Mouse (Mus musculus): ENCODE measurements around the gene Zfp940. TPM values are rescaled to one million over a fixed set of nuclear protein-coding genes. Genes with fewer than 3 reads are reported as not detected.

Zfp940 gene
- polyA plus RNA-seq, 1 experiment, result 1.0 TPM

DNA sequence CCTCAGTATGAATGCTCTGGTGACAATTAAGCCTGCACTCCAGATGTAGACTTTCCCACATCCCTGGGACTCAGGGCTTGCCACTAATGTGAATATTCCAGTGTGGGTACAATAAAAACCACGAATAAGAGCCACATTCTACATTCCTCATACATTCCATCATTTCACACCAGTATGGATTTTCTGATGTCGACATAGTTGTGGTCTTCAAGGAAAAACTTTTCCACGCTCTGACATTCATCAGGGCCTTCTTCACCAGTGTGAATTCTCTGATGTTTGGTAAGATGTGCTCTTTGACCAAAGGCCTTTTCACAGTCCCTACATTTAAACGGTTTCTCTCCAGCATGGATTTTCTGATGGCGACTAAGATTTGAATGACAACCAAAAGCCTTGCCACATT lies 8.9 kb downstream of the Zfp940 start:
- H3ac ChIP-seq (ENCODE audit: control insufficient read depth, insufficient read length, low read depth), result no peak overlapping the region
- no peaks in the 10 kb centered on the region for H3K27me3 ChIP-seq (ENCODE audit: control insufficient read depth, insufficient read depth, insufficient read length)
- H3K79me2 ChIP-seq (ENCODE audit: control insufficient read depth, insufficient read depth), result no peaks in the 10 kb centered on the region
- no peaks in the 10 kb centered on the region for H3K36me3 ChIP-seq (ENCODE audit: control insufficient read depth, insufficient read depth)
- TF ChIP-seq CTCF (IDR thresholded peaks at IDR 0.05; ENCODE audit: control insufficient read depth, insufficient read depth, insufficient read length) (no peak), MYOD1 (IDR thresholded peaks at IDR 0.05; ENCODE audit: control insufficient read depth, insufficient read length, low read depth) (no peak)
- no peak overlapping the region for H3K4me3 ChIP-seq (ENCODE audit: insufficient read depth, poor library complexity, severe bottlenecking)
- H3K79me3 ChIP-seq (ENCODE audit: low read depth), result no peaks in the 10 kb centered on the region

DNA sequence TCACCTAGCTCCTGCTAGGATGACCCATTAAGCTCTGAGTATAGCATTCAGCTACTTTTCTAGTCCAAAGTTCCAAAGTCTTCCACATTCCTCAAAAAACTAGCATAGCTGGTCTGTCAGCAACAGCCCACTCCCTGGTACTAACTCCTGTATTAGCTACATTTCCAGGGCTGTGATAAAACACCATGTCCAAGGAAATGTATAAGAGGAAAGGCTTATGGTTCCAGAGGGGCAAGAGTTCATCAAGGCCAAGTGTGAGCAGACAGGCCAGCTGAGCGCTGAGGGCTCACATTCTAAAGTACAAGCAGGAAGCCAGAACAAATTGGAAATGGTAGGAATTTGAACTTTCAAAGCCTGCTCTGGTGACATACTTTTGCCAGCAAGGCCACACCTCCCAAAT lies 11.4 kb downstream of the Zfp940 start:
- Histone ChIP-seq H3K4me3 (ENCODE audit: insufficient read depth, poor library complexity, severe bottlenecking) (no peak overlapping the region), H3ac (ENCODE audit: control insufficient read depth, insufficient read length, low read depth) (no peak overlapping the region), H3K79me3 (ENCODE audit: low read depth) (no peaks in the 10 kb centered on the region), H3K36me3 (ENCODE audit: control insufficient read depth, insufficient read depth) (no peaks in the 10 kb centered on the region), H3K79me2 (ENCODE audit: control insufficient read depth, insufficient read depth) (no peaks in the 10 kb centered on the region), H3K27me3 (ENCODE audit: control insufficient read depth, insufficient read depth, insufficient read length) (no peaks in the 10 kb centered on the region)
- TF ChIP-seq CTCF (IDR thresholded peaks at IDR 0.05; ENCODE audit: control insufficient read depth, insufficient read depth, insufficient read length) (no peak), MYOG (IDR thresholded peaks at IDR 0.05; ENCODE audit: control insufficient read depth, extremely low read depth, insufficient read length) (no peak), MAX (IDR thresholded peaks at IDR 0.05) (no peak), FOSL1 (IDR thresholded peaks at IDR 0.05; ENCODE audit: insufficient read depth, low read length, poor library complexity, severe bottlenecking) (no peak), CEBPB (IDR thresholded peaks at IDR 0.05; ENCODE audit: low read depth) (no peak), USF1 (IDR thresholded peaks at IDR 0.05; ENCODE audit: low read depth) (no peak), MYOD1 (IDR thresholded peaks at IDR 0.05; ENCODE audit: control insufficient read depth, insufficient read length, low read depth) (no peak)

DNA sequence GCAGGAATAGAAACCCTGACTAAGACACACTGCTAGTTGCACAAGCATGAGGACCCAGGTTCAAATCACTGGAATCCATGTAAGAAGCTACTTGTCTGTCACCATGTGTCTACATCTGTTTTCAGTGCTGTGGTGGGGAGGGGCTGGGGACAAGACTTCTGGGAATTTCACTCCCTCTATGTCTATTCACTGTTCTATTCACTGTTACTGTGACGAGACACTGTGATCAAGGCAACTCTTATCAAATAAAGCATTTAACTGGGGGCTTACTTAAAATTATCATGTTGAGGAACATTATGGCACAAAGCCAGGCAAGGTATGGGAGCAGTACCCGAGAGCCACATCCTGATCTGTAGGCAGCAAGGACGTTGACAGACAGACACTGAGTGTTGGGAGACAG lies 14.2 kb downstream of the Zfp940 start:
- no peaks in the 10 kb centered on the region for H3K27me3 ChIP-seq (ENCODE audit: control insufficient read depth, insufficient read depth, insufficient read length)
- H3K79me2 ChIP-seq (ENCODE audit: control insufficient read depth, insufficient read depth), result no peaks in the 10 kb centered on the region
- no peak for TF ChIP-seq USF1 (IDR thresholded peaks at IDR 0.05; ENCODE audit: low read depth)
- TF ChIP-seq FOSL1 (IDR thresholded peaks at IDR 0.05; ENCODE audit: insufficient read depth, low read length, poor library complexity, severe bottlenecking), result no peak
- no peak for TF ChIP-seq CTCF (IDR thresholded peaks at IDR 0.05; ENCODE audit: control insufficient read depth, insufficient read depth, insufficient read length)
- no peak for TF ChIP-seq MYOG (IDR thresholded peaks at IDR 0.05; ENCODE audit: control insufficient read depth, extremely low read depth, insufficient read length)
- no peak for TF ChIP-seq CEBPB (IDR thresholded peaks at IDR 0.05; ENCODE audit: low read depth)
- no peak for TF ChIP-seq MYOD1 (IDR thresholded peaks at IDR 0.05; ENCODE audit: control insufficient read depth, insufficient read length, low read depth)
- no peak for TF ChIP-seq MAX (IDR thresholded peaks at IDR 0.05)
- no peak overlapping the region for H3ac ChIP-seq (ENCODE audit: control insufficient read depth, insufficient read length, low read depth)
- H3K79me3 ChIP-seq (ENCODE audit: low read depth), result no peaks in the 10 kb centered on the region
- no peak overlapping the region for H3K4me3 ChIP-seq (ENCODE audit: insufficient read depth, poor library complexity, severe bottlenecking)
- H3K36me3 ChIP-seq (ENCODE audit: control insufficient read depth, insufficient read depth), result no peaks in the 10 kb centered on the region

DNA sequence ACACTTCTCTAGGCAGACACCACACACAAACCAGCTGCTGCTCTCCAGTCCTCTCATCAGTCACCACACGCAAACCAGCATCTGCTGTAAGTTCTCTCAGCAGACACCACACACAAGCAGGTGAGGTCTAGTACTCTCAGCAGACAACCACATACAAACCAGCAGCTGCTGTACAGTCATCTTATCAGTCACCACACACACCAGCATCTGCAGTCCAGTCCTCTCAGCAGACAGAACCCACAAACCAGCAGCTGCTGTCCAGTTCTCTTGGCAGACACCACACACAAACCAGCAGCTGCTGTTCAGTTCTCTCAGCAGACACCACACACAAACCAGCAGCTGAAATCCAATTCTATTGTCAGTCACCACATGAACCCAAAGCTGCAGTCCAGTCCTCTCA lies 16.7 kb downstream of the Zfp940 start:
- H3K79me3 ChIP-seq (ENCODE audit: low read depth), result no peaks in the 10 kb centered on the region
- no peak overlapping the region for H3K4me3 ChIP-seq (ENCODE audit: insufficient read depth, poor library complexity, severe bottlenecking)
- H3K36me3 ChIP-seq (ENCODE audit: control insufficient read depth, insufficient read depth), result no peaks in the 10 kb centered on the region
- H3ac ChIP-seq (ENCODE audit: control insufficient read depth, insufficient read length, low read depth), result no peak overlapping the region
- no peaks in the 10 kb centered on the region for H3K27me3 ChIP-seq (ENCODE audit: control insufficient read depth, insufficient read depth, insufficient read length)
- no peaks in the 10 kb centered on the region for H3K79me2 ChIP-seq (ENCODE audit: control insufficient read depth, insufficient read depth)
- no peak for TF ChIP-seq USF1 (IDR thresholded peaks at IDR 0.05; ENCODE audit: low read depth)
- peak; percentile 71 for TF ChIP-seq MYOD1 (IDR thresholded peaks at IDR 0.05; ENCODE audit: control insufficient read depth, insufficient read length, low read depth)

DNA sequence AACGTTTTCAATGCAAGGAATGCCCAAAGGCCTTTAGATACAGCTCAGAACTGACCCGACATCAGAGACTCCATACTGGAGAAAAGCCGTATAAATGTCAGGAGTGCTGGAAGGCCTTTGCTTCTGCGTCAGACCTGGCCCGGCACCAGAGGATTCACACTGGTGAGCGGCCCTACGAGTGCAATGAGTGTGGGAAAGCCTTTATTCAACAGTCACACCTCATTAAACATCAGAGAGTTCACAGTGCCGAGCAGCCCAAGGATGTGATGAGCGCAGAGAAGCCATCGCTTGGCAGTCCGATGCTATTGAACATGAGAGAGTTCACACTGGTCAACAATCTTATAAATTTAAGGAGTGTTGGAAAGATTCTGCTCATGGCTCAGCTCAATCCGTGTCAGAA lies 23.7 kb downstream of the Zfp940 start:
- no peak overlapping the region for H3K4me3 ChIP-seq (ENCODE audit: insufficient read depth, poor library complexity, severe bottlenecking)
- peaks cover 42% of the 10 kb centered on the region for H3K36me3 ChIP-seq (ENCODE audit: control insufficient read depth, insufficient read depth)
- H3K79me3 ChIP-seq (ENCODE audit: low read depth), result no peaks in the 10 kb centered on the region
- no peak overlapping the region for H3ac ChIP-seq (ENCODE audit: control insufficient read depth, insufficient read length, low read depth)
- no peaks in the 10 kb centered on the region for H3K79me2 ChIP-seq (ENCODE audit: control insufficient read depth, insufficient read depth)
- TF ChIP-seq MYOD1 (IDR thresholded peaks at IDR 0.05; ENCODE audit: control insufficient read depth, insufficient read length, low read depth) (no peak), CEBPB (IDR thresholded peaks at IDR 0.05; ENCODE audit: low read depth) (no peak), USF1 (IDR thresholded peaks at IDR 0.05; ENCODE audit: low read depth) (no peak), MAX (IDR thresholded peaks at IDR 0.05) (no peak), MYOG (IDR thresholded peaks at IDR 0.05; ENCODE audit: control insufficient read depth, extremely low read depth, insufficient read length) (no peak), CTCF (IDR thresholded peaks at IDR 0.05; ENCODE audit: control insufficient read depth, insufficient read depth, insufficient read length) (no peak), FOSL1 (IDR thresholded peaks at IDR 0.05; ENCODE audit: insufficient read depth, low read length, poor library complexity, severe bottlenecking) (no peak)
- H3K27me3 ChIP-seq (ENCODE audit: control insufficient read depth, insufficient read depth, insufficient read length), result no peaks in the 10 kb centered on the region

DNA sequence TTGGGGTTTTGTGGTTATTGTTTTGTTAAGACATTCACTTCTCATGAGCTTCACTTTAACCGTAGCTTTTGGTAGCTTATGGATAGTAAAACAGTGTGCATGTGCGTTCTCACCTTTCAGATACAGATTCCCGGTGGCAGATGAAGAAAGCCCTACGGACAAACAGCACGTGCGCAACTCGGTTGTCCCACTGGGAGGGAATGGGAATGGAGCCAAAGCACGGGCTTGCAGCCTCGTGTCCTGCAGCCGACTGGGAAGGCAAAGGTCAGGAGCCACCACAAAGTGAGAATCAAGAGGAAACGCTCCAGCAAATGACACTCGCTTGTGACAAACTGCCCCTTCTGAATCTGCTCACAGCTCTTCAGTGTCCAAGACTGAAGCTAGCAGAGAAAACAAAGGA lies 25.5 kb downstream of the Zfp940 start:
- Histone ChIP-seq H3ac (ENCODE audit: control insufficient read depth, insufficient read length, low read depth) (no peak overlapping the region), H3K79me2 (ENCODE audit: control insufficient read depth, insufficient read depth) (no peaks in the 10 kb centered on the region), H3K36me3 (ENCODE audit: control insufficient read depth, insufficient read depth) (peaks cover 42% of the 10 kb centered on the region), H3K79me3 (ENCODE audit: low read depth) (no peaks in the 10 kb centered on the region), H3K27me3 (ENCODE audit: control insufficient read depth, insufficient read depth, insufficient read length) (no peaks in the 10 kb centered on the region), H3K4me3 (ENCODE audit: insufficient read depth, poor library complexity, severe bottlenecking) (no peak overlapping the region)
- no peak for TF ChIP-seq MAX (IDR thresholded peaks at IDR 0.05)
- no peak for TF ChIP-seq USF1 (IDR thresholded peaks at IDR 0.05; ENCODE audit: low read depth)
- no peak for TF ChIP-seq MYOD1 (IDR thresholded peaks at IDR 0.05; ENCODE audit: control insufficient read depth, insufficient read length, low read depth)
- TF ChIP-seq CEBPB (IDR thresholded peaks at IDR 0.05; ENCODE audit: low read depth), result no peak
- no peak for TF ChIP-seq FOSL1 (IDR thresholded peaks at IDR 0.05; ENCODE audit: insufficient read depth, low read length, poor library complexity, severe bottlenecking)
- TF ChIP-seq MYOG (IDR thresholded peaks at IDR 0.05; ENCODE audit: control insufficient read depth, extremely low read depth, insufficient read length), result no peak
- no peak for TF ChIP-seq CTCF (IDR thresholded peaks at IDR 0.05; ENCODE audit: control insufficient read depth, insufficient read depth, insufficient read length)

All from C2C12 (cell line).